Mouse (Mus musculus) C2C12 (cell line): ENCODE measurements around the gene 1700037C18Rik.

Experiments used
- CTCF ChIP-seq: IDR thresholded peaks from one replicate; pipeline ENCODE4 v1.5.1; 2011; ENCODE audit not compliant: control insufficient read depth, insufficient read depth, insufficient read length
- MAX ChIP-seq: IDR thresholded peaks from one replicate; pipeline ENCODE4 v1.6.1; 2011; ENCODE audit warnings: mild to moderate bottlenecking, control low read depth
- MYOD1 ChIP-seq: IDR thresholded peaks from one replicate; pipeline ENCODE4 v1.6.1; 2011; ENCODE audit warnings: low read depth; ENCODE audit not compliant: control insufficient read depth, insufficient read length

GRCm38 (mm10) chr16:3934701-3935100 is 26.2 kb upstream of the 1700037C18Rik start:
- no peak for TF ChIP-seq CTCF
- no peak for TF ChIP-seq MAX
- no peak for TF ChIP-seq MYOD1
